Mouse (Mus musculus): ENCODE data around the gene Frmd4a. TPM values are rescaled to one million over a fixed set of nuclear protein-coding genes. Genes with fewer than 3 reads are reported as not detected.

Gene Frmd4a
- total and polyA plus RNA-seq, 2 experiments from 2014 or later = 11.9 to 44.1 TPM

GRCm38 (mm10) chr2:4601034-4601890 is 583.7 kb downstream of the Frmd4a start:
- TF ChIP-seq EP300 (IDR thresholded peaks at IDR 0.05; ENCODE audit: low read depth) (no peak), CTCF (IDR thresholded peaks at IDR 0.05; ENCODE audit: low read depth) (peak; percentile 80)
- no peaks in the 10 kb centered on the region for H3K27me3 ChIP-seq (ENCODE audit: control insufficient read depth, insufficient read depth, low read length)
- H3K9me3 ChIP-seq (replicated peaks; ENCODE audit: control insufficient read depth, low read length) = no peaks in the 10 kb centered on the region
- ATAC-seq (ENCODE audit: insufficient read depth, low read depth) = 0 out of 2 replicates have a peak, but pooled peaks have one; percentile 25
- no peak overlapping the region for H3K4me2 ChIP-seq (ENCODE audit: low read depth, low read length)
- H3K4me3 ChIP-seq (ENCODE audit: low read depth, low read length) = no peak overlapping the region
- H3K27ac ChIP-seq (ENCODE audit: low read depth) = peak overlapping the region; percentile 22; the same call in 1 of the 2 replicates
- WGBS = 29% methylated on average over 15 of the region's 15 CpGs
- peaks cover 13% of the 10 kb centered on the region for H3K4me1 ChIP-seq (ENCODE audit: control insufficient read depth, insufficient read depth)
- peak; percentile 80 for DNase-seq (ENCODE audit: low spot score)
- peaks cover 66% of the 10 kb centered on the region for H3K36me3 ChIP-seq (replicated peaks; ENCODE audit: control insufficient read depth, insufficient read depth, low read length)
- H3K9ac ChIP-seq (replicated peaks; ENCODE audit: low read depth, low read length) = no peak overlapping the region

GRCm38 (mm10) chr2:4603361-4603945 is 585.9 kb downstream of the Frmd4a start:
- Histone ChIP-seq H3K4me2 (ENCODE audit: low read depth, low read length) (no peak overlapping the region), H3K9me3 (replicated peaks; ENCODE audit: control insufficient read depth, low read length) (no peaks in the 10 kb centered on the region), H3K9ac (replicated peaks; ENCODE audit: low read depth, low read length) (no peak overlapping the region), H3K27me3 (ENCODE audit: control insufficient read depth, insufficient read depth, low read length) (no peaks in the 10 kb centered on the region), H3K36me3 (replicated peaks; ENCODE audit: control insufficient read depth, insufficient read depth, low read length) (peaks cover 67% of the 10 kb centered on the region), H3K4me1 (ENCODE audit: control insufficient read depth, insufficient read depth) (peaks cover 13% of the 10 kb centered on the region), H3K27ac (ENCODE audit: low read depth) (no peak overlapping the region), H3K4me3 (ENCODE audit: low read depth, low read length) (no peak overlapping the region)
- WGBS = 82% methylated on average over 33 of the region's 33 CpGs
- DNase-seq (ENCODE audit: low spot score) (no peak), ATAC-seq (ENCODE audit: insufficient read depth, low read depth) (no peak)
- TF ChIP-seq EP300 (IDR thresholded peaks at IDR 0.05; ENCODE audit: low read depth) = no peak
- TF ChIP-seq CTCF (IDR thresholded peaks at IDR 0.05; ENCODE audit: low read depth) = no peak

GRCm38 (mm10) chr2:4606559-4606958 is 589.0 kb downstream of the Frmd4a start:
- TF ChIP-seq CTCF (IDR thresholded peaks at IDR 0.05; ENCODE audit: low read depth) (no peak), EP300 (IDR thresholded peaks at IDR 0.05; ENCODE audit: low read depth) (no peak)
- peaks cover 95% of the 10 kb centered on the region for H3K36me3 ChIP-seq (replicated peaks; ENCODE audit: control insufficient read depth, insufficient read depth, low read length)
- no peak overlapping the region for H3K27ac ChIP-seq (ENCODE audit: low read depth)
- H3K4me2 ChIP-seq (ENCODE audit: low read depth, low read length) = no peak overlapping the region
- peaks cover under 1% of the 10 kb centered on the region; the same call in 1 of the 2 replicates for H3K4me1 ChIP-seq (ENCODE audit: control insufficient read depth, insufficient read depth)
- ATAC-seq (ENCODE audit: insufficient read depth, low read depth) (no peak), DNase-seq (ENCODE audit: low spot score) (no peak)
- no peaks in the 10 kb centered on the region for H3K27me3 ChIP-seq (ENCODE audit: control insufficient read depth, insufficient read depth, low read length)
- WGBS = 98% methylated on average over 3 of the region's 3 CpGs
- no peak overlapping the region for H3K4me3 ChIP-seq (ENCODE audit: low read depth, low read length)
- H3K9me3 ChIP-seq (replicated peaks; ENCODE audit: control insufficient read depth, low read length) = no peaks in the 10 kb centered on the region
- H3K9ac ChIP-seq (replicated peaks; ENCODE audit: low read depth, low read length) = no peak overlapping the region

- no peak overlapping the region for H3K4me2 ChIP-seq (ENCODE audit: low read depth, low read length)
- DNase-seq (ENCODE audit: low spot score) (no peak), ATAC-seq (ENCODE audit: insufficient read depth, low read depth) (no peak)
- peaks cover 96% of the 10 kb centered on the region for H3K36me3 ChIP-seq (replicated peaks; ENCODE audit: control insufficient read depth, insufficient read depth, low read length)
- no peaks in the 10 kb centered on the region for H3K4me1 ChIP-seq (ENCODE audit: control insufficient read depth, insufficient read depth)
- no peak overlapping the region for H3K27ac ChIP-seq (ENCODE audit: low read depth)
- WGBS = 88% methylated on average over 3 of the region's 3 CpGs
- no peak overlapping the region for H3K4me3 ChIP-seq (ENCODE audit: low read depth, low read length)
- H3K9ac ChIP-seq (replicated peaks; ENCODE audit: low read depth, low read length) = no peak overlapping the region
- TF ChIP-seq CTCF (IDR thresholded peaks at IDR 0.05; ENCODE audit: low read depth) = no peak
- no peaks in the 10 kb centered on the region for H3K27me3 ChIP-seq (ENCODE audit: control insufficient read depth, insufficient read depth, low read length)
- no peaks in the 10 kb centered on the region for H3K9me3 ChIP-seq (replicated peaks; ENCODE audit: control insufficient read depth, low read length)
Observed at GRCm38 (mm10) chr2:4608253-4608652, 590.7 kb downstream of the Frmd4a start.

GRCm38 (mm10) chr2:4609433-4609832 is 591.9 kb downstream of the Frmd4a start:
- H3K4me2 ChIP-seq (ENCODE audit: low read depth, low read length) = no peak overlapping the region
- no peak overlapping the region for H3K9ac ChIP-seq (replicated peaks; ENCODE audit: low read depth, low read length)
- H3K4me1 ChIP-seq (ENCODE audit: control insufficient read depth, insufficient read depth) = peaks cover 3% of the 10 kb centered on the region; the same call in 1 of the 2 replicates
- no peak for TF ChIP-seq EP300 (IDR thresholded peaks at IDR 0.05; ENCODE audit: low read depth)
- TF ChIP-seq CTCF (IDR thresholded peaks at IDR 0.05; ENCODE audit: low read depth) = no peak
- no peak overlapping the region for H3K4me3 ChIP-seq (ENCODE audit: low read depth, low read length)
- H3K36me3 ChIP-seq (replicated peaks; ENCODE audit: control insufficient read depth, insufficient read depth, low read length) = peaks cover 85% of the 10 kb centered on the region
- no peaks in the 10 kb centered on the region for H3K27me3 ChIP-seq (ENCODE audit: control insufficient read depth, insufficient read depth, low read length)
- DNase-seq (ENCODE audit: low spot score) (no peak), ATAC-seq (ENCODE audit: insufficient read depth, low read depth) (no peak)
- H3K27ac ChIP-seq (ENCODE audit: low read depth) = no peak overlapping the region
- no peaks in the 10 kb centered on the region for H3K9me3 ChIP-seq (replicated peaks; ENCODE audit: control insufficient read depth, low read length)
- WGBS = 87% methylated on average over 10 of the region's 10 CpGs

All from heart, postnatal 0 days (tissue).